Mouse (Mus musculus): ENCODE results near the gene Prpf39. TPM values are rescaled to one million over a fixed set of nuclear protein-coding genes. Genes with fewer than 3 reads are reported as not detected.

Prpf39 gene
- total RNA-seq (2023): 119 TPM

DNA sequence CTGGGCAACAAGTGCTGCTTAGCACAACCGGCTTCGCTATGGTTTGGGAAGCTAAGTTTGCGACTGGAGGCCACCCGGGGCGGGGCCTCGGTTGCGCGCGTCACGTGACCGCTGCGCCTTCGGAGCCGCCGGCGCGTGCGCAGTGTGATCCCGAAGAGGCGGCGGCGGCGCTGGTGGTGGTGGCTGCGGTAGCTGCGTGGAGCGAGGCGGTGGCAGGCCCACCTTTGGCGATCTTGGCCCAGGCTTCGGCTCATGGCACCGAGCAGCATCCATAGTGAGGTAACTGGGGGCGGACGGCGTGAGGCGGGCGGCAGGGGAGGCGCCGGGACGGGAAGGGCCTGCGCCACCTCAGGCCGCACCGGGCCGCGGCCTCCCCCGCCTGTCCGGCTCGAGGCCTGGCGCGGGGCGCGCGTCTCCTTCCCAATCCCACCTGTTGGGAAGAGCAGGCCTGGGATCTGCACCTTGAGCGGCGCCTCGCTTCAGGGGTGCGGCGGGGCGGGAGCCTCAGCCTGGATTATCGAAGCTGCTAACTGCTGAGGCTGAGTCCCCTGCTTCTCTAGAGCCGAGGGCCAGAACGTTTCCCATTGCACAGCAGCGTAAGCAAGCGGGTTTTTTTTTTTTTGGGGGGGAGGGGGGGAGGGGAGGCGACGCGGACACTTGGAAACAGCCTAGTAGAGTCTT is at the start of gene Prpf39:
Prpf39 (plus strand) TSS at position 144 of the 681 bp plus-strand sequence.

DNA sequence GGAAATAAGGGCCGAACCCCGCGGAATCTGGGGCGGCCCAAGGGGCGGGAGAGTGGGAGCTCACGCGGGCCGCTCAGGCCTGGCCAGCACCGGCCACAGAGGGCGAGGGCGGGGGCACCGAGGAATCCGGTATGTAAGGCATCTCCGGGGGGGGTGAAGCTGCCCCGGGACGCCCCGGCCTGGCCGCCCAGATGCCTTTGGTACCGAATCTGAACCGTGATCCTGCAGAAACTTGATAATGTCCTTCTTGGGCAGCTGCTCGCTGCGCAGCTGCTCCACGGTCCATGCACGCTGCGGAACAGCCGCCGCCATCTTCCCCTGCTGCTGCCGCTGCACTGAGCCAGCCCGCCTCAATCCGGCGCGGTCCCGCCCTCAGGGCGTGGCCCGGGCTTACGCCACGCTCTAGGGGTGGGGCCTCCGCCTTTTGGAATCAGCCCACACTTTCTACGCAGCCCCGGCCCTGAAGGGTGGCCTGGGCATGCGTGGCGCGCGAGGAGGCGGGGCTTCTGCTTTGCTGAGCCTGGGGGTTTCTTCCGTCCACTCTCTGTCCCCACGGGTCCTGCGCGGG is 37.6 kb downstream of the Prpf39 start, which contains the start of gene Fkbp3:
Fkbp3 (minus strand) TSS at position 397 of the 568 bp plus-strand sequence.

DNA sequence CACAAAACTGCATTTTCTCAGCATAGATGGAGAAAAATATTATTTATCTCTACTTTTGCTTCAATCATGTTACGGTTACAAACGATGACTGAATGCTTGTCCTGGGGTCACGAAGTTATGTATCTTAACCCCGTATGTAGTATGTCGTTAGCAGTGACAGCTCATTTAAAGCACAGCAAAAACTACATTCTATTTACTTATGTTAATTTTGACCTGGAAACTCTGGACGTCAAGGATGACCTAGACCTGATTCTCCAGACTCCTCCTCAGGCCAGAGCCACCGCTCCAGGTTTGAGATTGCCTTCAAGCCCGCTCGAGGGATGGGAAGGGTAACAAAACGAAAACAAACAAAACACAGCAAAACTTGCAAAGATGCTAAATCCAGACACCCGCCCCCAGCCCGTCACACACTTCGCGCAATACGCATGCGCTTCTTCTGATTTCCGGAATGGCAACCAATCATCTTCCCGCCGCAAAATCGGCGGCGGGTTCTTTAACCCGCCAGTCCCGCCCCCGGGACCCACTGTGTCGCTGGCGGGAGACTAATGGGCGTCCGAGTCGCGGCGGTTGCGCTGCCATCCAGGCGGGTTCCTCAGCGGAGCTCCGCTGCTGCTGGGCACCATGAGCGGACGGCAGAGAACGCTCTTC is 39.1 kb downstream of the Prpf39 start, which contains the start of gene Fancm:
Fancm (plus strand) TSS at position 519 of the 648 bp plus-strand sequence.

Other genes with a start within 250 kb of the Prpf39 start
- 5.5 TPM for gene Gm527, start 118.4 kb upstream of the Prpf39 start, total RNA-seq (2023)
- 22.7 TPM for gene Klhl28, start 70.8 kb upstream of the Prpf39 start, total RNA-seq (2023)
- 67.5 TPM for gene Togaram1, start 70.5 kb upstream of the Prpf39 start, total RNA-seq (2023)
- 92.2 TPM for gene Fkbp3, start 37.7 kb downstream of the Prpf39 start, total RNA-seq (2023)
- 13.4 TPM for gene Fancm, start 39.3 kb downstream of the Prpf39 start, total RNA-seq (2023)
- gene Mis18bp1, start 136.3 kb downstream of the Prpf39 start, total RNA-seq (2023): 2.6 TPM
- gene Wdr20rt, start 189.2 kb downstream of the Prpf39 start, total RNA-seq (2023): not detected

Measured in CD8-positive naive resting alpha-beta T cell, adult 57 days (primary cell).